Mouse (Mus musculus) adrenal gland, adult 2 months (tissue): ENCODE data around the gene Arsa. TPM values are rescaled to one million over a fixed set of nuclear protein-coding genes. Genes with fewer than 3 reads are reported as not detected.

Experiments
- DNase-seq: peaks from one replicate; pipeline ENCODE4 v3.0.0; 2021
- long read RNA-seq: library from polyadenylated mRNA; stranded (forward); transcript quantifications from one replicate; pipeline ENCODE4 v2.0.0, GENCODE M21; 2021
- polyA plus RNA-seq: library from polyadenylated mRNA; depleted of rRNA; stranded (reverse); fragments of >200 nt; gene quantifications from 2 replicates; pipeline ENCODE4 v1.2.3, GENCODE M21; 2012; rRNA removed
- total RNA-seq, 2 experiments: library from RNA; stranded (reverse); gene quantifications; 2 replicates each; pipeline ENCODE4 v1.2.3; 2021

Gene Arsa
- total RNA-seq (10 to 100 TPM; 16.6 to 24.5 TPM), polyA plus RNA-seq (57.6 and 67.8 TPM in 2 replicates)
- long read RNA-seq, partial matches to known transcripts = 9 of 11 reads
- long read RNA-seq, other reads (novel, unspliced or antisense) = 2 of 11 reads

DNA sequence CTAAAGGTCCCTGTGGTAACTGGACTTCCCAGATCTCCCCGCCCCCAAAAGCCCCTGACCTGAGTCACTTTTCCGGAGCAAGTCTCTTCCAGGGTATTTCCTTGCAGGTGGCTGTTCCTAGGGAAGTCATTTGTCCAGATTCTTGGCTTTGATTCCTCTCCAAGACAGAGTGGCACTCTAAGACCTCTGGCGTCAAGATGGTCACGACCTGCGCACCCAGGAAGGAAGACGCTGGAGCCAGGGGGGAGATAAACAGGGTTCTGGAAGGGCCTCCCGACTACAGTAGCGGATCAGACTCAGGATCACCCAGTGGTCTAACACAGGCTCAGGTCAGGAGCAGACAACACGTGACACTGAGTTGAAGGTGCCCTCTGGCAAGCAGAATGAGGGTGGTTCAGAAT, at the start of gene Arsa:
Gene Arsa (minus strand): TSS at position 335 of the 401 bp plus-strand sequence.
- peak; percentile 66 for DNase-seq

DNA sequence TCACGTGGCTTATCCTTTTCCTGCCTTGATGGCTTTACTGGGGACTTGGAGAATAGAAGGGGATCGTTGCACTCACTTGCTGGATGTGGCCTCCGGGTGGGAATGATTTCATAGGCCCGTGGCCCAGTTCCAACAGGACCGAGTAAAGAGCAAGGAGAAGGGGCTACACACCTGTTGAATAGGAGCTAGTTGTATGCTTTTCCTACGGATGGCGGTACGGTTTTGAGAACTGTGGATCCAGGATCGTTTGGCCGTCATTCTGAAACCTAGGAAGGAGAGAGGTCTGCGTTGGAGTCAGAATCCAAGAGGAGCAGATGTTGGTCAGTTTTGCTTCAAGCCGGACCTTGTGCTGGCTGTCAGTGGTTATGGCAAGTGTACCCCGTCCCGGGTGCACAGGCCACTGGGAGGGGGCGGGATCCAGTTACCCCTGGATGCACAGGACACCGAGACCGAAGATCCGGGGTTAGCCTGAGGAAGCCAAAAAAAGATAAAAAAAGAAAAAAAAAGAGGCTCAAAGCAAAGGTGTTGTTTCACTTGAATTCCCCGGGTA, 49.6 kb upstream of the Arsa start:
- DNase-seq = no peak

DNA sequence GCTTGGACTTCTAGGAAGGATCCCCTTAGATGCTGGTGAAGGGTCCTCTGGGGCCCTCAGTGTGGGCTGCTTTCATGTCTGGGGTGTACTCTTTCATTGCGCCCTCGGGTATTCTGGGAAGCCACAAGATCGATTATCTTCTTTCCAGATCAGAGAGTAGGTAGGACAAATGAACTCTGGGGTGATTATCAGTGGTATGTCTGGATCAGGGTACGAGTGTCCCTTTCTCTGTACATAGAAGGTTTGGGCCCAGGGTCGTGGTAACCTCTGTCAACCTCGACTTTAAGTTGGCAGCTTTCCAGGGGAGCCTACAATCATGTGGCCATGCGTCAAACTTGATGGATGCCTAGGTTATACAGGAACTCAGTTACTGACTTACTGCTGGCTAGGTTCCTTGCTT, 48.7 kb upstream of the Arsa start:
- DNase-seq = no peak

DNA sequence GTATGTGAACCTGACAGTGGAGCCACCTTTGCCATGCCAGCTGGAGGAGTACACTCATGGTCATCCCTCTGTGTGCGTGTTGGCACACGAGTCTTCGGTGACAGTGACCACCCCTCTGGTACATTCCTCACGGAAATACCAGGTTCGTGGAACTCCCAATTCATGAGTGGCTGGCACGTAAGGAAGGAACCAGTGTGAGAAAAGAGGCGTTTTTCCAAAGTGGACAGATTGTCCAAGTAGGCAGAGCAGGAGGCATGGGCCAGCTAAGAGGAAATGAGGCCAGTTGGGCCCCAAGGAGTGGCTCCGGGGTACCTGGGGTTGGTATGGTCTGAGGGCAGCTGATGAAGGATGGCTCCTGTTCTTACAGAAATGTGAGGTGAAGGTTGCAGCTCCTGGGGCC, 48.2 kb upstream of the Arsa start:
- DNase-seq = no peak

DNA sequence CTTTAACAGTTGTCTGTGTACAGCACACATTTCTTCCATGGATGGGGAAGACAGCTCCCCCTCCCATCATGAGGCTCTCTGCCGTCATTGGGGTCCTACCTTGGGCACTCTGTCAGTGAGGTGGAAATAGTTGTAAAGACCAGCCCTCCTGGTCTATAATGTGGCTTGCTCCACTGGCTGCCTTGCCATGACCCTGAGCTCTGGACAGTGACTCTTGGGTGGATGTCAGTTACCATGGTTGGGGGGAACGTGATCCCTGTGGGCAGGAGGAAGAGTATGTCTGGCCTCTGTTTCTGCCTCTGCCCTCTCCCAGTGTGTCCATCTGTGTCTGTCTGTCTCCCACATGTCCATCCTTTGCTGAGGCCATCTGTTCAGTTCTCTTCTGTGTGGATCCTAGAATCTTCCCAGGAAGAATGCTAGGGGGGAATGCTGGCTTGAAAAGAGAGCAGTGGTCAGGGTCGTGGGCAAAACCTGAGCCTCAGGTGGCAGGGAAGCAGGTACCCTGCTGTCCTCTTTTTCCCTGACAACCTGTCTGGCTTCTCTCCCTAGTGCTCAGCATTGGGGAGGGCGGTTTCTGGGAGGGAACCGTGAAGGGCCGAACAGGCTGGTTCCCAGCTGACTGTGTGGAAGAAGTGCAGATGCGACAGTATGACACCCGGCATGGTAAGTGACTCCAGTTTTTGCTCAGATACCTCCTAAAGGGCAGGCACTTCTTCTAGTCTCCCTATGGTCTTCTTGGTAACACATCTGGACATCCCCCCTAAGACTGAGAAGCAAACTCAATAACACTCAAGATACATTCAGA, 47.6 kb upstream of the Arsa start:
- no peak for DNase-seq

DNA sequence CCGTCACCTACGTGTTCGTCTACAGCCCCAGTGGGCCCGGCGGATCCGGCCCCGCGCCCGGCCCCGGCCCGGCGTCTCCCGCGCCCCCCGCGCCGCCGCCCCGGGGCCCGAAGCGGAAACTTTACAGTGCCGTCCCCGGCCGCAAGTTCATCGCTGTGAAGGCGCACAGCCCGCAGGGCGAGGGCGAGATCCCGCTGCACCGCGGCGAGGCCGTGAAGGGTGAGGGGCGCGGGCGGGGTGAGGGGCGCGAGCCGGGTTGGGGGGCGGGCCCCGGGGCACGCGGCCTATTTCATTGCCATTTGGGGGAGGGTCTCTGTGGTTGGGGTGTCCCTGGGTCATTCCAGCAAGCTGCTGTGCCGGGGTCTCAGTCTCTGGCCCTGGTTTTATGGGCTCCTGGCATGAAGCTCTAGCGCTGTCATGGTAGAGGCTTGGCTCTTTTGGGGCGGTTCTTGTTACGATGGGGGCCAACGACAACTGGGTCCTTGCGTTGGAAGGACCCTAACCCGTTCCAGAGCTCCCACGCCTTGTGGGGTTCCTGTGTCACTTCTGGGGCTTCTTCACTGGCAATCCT, 46.9 kb upstream of the Arsa start:
- DNase-seq = no peak

DNA sequence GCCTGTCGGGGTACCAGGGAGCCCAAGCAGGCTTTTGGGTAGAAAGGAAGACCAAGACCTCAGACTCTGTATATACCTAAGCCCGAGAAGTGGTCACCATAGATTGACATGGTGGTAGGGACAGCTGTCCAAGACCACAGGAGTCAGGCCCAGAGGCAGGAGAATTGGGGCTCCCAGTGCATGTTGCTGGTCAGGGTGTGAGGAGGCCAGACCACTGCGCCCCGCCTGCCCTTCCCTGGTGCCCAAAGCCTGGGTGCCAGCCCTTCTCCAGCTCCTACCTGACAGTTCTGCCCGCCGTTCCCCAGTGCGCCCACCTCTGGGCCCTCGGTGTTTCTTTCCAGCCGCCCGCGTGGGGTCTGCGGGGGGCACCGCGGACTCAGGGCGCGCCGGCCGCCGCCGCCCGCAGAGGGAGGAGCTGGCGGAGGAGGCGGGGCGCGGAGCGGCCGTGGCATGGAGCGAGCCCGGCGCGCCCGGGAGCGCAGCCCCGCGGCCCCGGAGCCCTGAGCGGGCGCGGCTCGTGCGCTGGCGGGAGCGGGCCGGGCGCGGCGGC, 46.1 kb upstream of the Arsa start:
- no peak for DNase-seq

DNA sequence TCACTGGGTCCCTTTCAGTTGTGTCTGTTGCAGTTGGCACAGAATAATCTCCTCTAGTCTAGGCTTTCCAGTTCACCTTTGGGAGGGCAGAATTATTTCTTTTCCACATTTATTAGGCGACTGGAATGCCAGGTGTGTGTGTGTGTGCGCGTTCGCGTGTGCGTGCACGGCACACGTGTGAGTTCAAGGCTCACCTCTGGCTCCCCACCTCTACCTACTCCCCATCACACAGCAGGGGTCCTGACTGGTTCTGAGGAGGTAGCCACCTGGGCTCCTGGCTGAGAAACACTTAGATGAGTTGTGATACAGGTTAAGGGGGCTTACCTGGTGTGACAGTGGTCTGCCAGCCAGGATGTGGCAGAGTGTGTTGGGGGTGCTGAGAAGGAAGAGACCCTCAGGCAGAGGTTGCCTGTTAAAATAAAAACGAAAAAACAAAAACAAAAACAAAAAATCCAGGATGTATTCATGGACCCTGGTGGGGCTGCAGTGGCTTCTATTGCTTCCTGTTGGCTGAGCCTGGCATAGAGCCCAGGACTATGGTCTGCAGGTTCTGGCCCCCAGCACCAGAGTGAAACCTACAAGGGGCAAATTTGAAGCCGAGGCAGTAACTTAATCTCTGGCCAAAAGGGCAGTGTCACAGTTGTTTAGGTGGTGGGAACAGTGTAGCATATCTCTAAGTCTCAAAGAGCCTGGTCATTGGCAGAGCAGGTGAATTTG, 45.5 kb upstream of the Arsa start:
- DNase-seq = no peak

DNA sequence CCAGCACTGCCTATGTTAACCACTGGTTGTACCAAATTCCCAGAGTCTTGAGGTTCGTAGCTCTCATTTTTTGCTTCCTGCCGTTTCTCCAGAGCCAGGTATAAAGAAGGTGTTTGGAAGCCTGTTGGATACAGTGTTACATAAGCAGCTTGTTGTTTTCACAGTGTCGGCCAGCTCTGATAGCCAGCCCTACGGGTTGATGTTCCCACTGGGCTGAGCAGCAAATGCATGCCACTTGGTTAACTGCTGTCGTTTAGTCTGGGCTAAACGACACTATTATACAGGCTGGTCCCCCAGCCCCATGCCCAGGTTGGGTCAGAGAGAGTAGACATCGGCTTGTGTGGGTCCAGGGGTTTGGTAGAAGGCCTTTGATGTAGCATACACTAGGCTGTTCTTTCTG, 44.7 kb upstream of the Arsa start:
- DNase-seq = no peak

DNA sequence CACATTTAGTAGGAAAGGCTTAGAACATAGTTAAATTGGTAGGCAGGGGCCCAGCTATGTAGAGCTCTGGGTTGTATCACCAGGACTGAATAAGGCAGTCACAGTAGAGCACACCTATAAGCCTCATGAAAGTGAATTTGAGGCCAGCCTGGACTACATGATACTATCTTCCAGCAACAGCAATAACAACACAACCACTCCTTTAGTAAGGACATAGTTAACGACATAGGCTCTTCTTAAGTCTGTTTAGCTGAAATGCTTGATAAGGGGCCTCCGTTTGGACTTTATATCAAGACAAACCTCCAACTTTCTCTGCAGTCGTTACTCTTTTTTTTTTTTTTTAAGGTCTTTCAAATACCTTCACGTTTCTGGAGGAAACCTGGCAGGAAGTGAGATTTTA, 35.5 kb upstream of the Arsa start:
- DNase-seq = no peak

DNA sequence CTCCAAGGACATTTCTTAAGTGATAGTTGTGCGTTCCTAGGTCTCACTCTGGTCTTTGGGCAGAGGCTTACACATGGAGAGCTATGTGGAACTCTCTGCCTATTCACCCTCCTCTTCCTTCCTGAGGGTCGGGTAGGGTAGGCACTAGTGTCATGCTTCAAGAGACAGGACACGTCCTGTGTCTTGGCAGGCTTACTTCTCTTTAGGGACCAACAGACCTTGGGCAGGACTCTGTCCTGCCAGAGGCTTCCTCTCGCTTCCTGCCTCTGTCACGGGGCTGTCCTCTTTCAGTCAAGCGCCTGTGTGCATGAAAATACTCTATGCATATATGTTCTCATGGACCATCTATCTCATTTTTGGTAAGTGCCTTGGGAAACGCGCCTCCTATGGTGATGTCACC, 30.5 kb upstream of the Arsa start:
- DNase-seq = no peak

DNA sequence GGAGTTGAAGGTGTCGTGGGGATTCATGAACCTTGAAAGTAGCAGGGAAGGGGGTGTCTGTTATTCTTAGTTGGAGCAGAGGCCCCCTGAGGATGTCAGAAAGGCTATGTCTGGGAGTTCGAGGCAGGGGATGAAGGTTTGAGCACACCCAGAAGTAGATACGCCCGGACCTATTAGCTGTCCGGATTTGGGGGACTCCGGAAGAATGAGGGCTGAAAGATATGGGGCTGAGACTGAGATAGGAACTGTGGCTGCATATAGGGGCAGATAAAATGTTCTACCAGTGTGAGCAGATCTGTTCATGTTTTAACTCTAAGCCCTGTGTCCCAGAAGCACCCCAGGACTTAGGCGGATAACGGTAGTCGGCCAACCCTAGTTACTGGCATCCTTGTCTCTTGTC, 27.6 kb upstream of the Arsa start:
- DNase-seq = no peak

DNA sequence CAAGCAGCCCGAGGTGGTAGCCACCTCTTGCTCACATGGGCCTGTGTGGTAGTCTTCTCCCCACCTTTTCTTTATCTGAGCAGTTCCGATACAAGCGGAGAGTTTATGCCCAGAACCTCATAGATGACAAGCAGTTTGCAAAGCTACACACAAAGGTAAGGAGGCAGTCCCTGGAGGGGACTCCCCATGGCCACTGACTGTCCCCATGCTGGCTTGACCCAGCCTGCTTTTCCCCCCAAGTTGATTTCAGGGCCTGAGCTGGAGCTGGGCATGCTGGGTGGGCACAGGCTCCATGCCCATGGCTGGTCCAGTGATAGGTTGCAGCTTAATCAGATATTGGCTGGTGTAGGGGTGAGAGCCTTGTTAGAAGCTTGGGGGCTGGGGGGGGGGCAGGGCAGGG, 24.1 kb upstream of the Arsa start:
- no peak for DNase-seq

DNA sequence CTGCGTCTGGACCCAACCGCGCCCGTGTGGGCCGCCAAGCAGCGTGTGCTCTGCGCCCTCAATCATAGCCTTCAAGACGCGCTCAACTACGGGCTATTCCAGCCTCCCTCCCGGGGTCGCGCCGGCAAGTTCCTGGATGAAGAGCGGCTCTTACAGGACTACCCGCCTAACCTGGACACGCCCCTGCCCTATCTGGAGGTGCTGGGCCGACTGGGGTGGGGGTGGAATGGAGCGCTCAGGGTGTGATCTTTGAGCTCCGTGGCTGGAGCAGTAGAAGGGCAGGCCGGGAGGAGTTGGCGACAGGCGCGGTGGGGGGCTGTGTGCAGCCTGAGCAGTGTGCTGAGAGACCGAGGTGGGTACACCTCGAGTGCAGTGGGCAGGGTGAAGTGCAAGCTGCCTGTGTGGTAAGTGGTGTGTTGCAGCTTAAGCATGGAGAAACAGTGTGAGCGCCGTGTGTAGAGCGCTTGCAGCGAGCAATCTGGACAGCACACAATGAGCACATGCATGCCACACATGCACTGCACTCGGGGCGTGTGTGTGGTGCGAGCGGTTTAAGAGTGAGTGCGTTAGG, 23.1 kb upstream of the Arsa start:
- no peak for DNase-seq

DNA sequence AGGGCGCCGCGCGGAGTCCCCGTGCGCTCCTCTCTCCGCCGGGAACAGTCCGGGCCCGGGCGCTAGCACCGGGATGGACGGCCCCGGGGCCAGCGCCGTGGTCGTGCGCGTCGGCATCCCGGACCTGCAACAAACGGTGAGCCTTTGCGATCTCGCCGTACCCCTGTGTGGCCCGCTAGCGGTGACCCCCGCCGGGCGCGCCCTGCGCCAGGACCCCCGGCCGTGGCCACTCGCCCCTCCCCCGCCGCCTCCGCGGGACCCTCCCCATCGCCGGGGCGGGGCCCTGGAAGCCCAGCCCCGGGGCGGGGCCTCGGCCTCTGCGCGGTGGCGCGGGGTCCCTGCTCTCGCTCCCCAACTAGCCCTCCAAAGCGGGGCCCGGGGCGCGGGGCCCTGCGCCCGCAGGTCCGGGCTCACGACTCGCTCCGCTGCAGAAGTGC, 22.6 kb upstream of the Arsa start:
- peak; percentile 64 for DNase-seq

DNA sequence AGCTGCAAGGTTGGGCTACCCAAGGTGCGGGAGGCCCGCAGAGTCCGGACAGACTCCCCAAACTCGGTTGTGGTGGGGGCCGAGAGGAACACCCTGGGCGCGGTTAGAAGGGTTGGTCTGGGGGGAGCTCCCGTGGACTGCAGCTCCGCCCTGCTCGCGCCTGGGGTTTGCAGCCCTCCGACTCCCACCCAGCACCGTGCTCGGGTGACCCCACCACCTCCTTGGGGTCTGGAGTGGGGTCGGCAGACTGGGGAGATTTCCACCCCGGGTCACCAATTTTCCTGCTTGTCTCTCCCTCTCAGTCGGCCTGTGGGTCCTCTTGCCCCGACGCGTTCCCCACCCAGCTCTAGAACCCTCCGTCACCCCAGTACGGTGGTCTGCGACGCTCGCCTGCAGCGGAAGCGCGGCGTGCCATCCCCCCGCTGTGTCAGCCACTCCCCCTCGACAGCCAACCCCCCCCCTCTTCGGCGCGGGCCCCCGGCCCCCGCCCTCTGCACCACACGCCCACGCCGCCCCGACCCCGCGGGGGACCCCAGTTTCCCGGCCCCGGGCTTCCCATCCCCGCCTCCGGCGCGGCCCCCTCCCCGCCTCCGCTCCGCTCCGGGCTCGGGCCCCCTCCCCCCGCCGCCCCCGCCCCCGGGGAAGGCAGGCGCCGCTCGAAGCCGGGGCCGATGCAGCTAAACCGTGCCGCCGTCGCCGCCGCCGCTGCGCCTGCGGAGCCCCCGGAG, 21.9 kb upstream of the Arsa start, which contains the start of gene Shank3:
Gene Shank3 (plus strand): TSS at position 663 of the 728 bp plus-strand sequence.
- DNase-seq = peak; percentile 35

DNA sequence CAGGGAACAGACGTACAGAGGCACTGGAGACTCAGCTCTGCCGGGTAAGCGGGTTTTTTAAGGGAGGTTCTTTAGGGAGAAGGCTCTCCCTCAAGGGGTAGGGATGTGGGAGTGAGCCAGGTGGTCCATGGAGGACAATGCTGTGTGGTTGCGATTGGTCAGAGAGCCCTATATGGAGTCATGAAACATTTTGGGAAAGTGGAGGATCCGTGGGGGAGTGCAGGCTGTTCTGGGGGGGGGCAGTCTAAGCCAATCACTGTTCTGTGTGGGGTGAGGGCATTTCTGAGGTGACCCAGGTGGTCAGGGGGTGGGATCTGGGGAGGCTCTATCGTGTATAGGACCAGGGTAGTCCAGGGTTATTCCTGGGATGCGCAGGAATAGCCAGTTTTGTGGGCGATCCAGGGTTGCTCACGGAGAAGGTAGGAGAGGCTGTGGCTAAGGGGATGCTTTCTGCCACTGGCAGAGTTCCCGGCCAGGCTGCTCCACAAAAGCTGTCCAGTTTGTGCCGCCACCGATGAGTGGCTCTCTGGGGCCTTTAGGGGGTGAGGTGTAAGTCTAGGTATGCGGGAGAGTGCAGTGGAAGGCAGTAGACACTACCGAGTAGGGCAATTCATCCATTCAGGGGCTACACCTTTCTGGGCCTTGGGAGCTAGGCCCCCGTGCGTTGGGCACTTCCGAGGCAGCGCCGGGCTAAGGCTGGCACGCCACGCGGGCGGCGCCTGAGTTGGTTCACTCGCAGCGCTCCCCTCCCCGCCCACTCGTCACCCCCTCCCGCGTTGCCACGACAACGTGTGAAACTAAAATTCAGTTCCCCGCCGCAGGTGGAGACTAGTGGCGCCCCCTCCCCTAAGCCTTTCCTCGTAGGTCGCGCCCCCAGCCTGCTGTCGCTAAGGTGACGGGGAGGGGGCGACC, 21.1 kb upstream of the Arsa start:
- peak; percentile 57 for DNase-seq

DNA sequence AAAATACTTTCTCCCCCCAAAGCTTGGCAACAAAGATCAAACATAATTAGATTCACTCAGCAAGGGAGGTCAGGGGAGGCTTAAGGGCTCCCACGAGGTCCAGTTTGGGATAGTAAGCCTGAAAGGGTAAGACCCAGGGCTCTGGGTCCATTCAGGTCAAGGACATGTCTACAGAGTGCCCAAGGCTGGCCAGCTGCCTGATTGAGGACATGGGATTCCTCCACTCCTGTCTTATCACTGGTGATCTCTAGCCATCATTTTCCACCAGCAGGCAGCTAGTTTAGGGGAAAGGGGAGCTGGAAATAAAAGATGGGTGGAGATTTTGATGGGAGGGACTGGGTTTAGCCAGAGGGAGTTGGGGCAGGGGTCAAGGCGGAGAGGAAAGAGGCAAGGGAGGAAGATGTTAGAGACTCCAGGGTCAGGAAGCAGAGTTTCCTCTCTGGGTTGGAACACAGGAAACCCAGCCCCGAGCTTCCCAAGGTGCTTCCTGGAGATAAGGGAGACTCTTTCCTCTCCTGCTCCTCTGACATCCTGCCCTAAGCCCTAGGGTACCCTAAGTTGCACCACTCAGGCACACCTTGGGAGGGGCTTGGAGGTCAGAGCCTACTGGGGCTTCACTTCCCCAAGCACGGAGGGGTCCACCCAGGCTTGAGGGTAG, 20.3 kb upstream of the Arsa start:
- peak; percentile 74 for DNase-seq

DNA sequence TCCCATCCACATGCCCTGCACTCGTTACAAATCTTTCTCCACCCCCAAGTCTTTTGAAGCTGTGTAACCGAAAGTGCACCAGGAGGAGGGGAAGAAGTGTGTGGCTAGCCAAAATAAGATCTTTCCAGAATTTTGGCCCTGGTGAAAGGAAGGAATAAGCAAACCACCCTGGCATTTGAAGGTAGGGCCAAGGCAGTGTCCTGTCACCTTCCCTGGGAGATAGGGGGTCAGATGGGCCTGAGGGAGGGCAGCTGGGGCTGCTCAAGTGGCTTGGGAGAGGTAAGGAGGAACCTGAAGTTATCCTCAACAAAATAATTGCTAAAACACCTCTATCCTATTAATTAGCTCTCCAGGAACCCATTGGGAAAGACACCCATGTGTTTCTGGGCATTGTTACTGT, 19.6 kb upstream of the Arsa start:
- DNase-seq = no peak

DNA sequence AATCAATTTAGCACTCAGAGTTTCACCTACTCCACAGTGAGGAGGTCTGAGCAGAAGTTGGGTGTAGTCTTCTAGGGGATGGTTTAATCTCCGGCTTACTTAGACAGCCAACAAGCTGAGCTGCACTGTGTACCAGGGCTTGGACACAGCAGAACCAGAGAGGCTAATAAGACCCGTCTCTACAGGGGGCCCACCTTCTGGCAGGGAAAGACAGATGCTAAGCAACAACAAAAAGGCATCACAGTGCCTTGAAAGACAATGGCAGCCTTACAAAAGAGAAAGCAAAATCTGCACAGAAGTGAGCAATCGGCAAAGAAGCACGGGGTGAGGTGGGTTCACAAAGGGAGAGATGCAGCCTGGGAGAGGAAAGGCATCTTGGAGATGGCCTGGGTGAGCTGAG, 18.9 kb upstream of the Arsa start:
- no peak for DNase-seq
